Mouse (Mus musculus) kidney, postnatal 0 days (tissue): ENCODE measurements around the gene Tmigd1. TPM values are rescaled to one million over a fixed set of nuclear protein-coding genes. Genes with fewer than 3 reads are reported as not detected.

Source experiments
- ATAC-seq: fragments of 200-750 bp; cut with Nextera tagmentation; replicated peaks from 2 replicates; pipeline ENCODE4 v1.8.0; 2017; ENCODE audit warnings: low read depth, moderate number of reproducible peaks, moderate TSS enrichment, moderate library complexity; ENCODE audit not compliant: low FRiP score
- DNase-seq: peaks from one replicate; pipeline ENCODE4 v3.0.0-alpha.2; 2016; ENCODE audit warnings: low spot score
- H3K27ac ChIP-seq: fragments of 300-500 bp; sonication (generic); 2 replicates; pipeline ENCODE4 v1.5.1; 2014; ENCODE audit warnings: mild to moderate bottlenecking
- H3K27me3 ChIP-seq: fragments of 300-500 bp; sonication (generic); 2 replicates; pipeline ENCODE4 v1.6.1; 2014; ENCODE audit warnings: low read length, mixed read lengths; ENCODE audit not compliant: insufficient read depth
- H3K36me3 ChIP-seq: fragments of 300-500 bp; sonication (generic); 2 replicates; pipeline ENCODE4 v1.6.1; 2014; ENCODE audit warnings: low read length, mixed read lengths; ENCODE audit not compliant: insufficient read depth
- H3K4me1 ChIP-seq: fragments of 300-500 bp; sonication (generic); replicated peaks from 2 replicates; pipeline ENCODE4 v1.6.1; 2014; ENCODE audit warnings: antibody characterized with exemption, low read length, mixed read lengths; ENCODE audit not compliant: insufficient read depth
- H3K4me2 ChIP-seq: fragments of 300-500 bp; sonication (generic); 2 replicates; pipeline ENCODE4 v1.6.1; 2014; ENCODE audit warnings: mild to moderate bottlenecking, low read length, moderate library complexity, mixed read lengths
- H3K4me3 ChIP-seq: fragments of 300-500 bp; sonication (generic); replicated peaks from 2 replicates; pipeline ENCODE4 v1.5.1; 2014; ENCODE audit warnings: low read depth, low read length
- H3K9ac ChIP-seq: fragments of 300-500 bp; sonication (generic); 2 replicates; pipeline ENCODE4 v1.6.1; 2014; ENCODE audit warnings: low read depth, low read length
- H3K9me3 ChIP-seq: fragments of 300-500 bp; sonication (generic); replicated peaks from 2 replicates; pipeline ENCODE4 v1.6.1; 2016; ENCODE audit warnings: low read length, inconsistent platforms, mixed read lengths
- CTCF ChIP-seq: IDR thresholded peaks from 2 replicates; pipeline ENCODE4 v1.5.1; 2016; ENCODE audit warnings: antibody characterized with exemption, low read depth, mild to moderate bottlenecking, moderate library complexity
- WGBS: fragments of 180-500 bp; shearing (Covaris S2); extraction: QIAGEN DNeasy Blood & Tissue Kit; methylation state at CpG from one replicate; pipeline ENCODE4 v1.1.7; 2014; 5-methylcytosine and 5-hydroxymethylcytosine counted together
- polyA plus RNA-seq: library from polyadenylated mRNA; unstranded; fragments of >200 nt; fragmentation: Nextera tagmentation; extraction: Ambion mirVana; gene quantifications from 2 replicates; pipeline ENCODE4 v1.2.1, GENCODE M21; 2015

The Tmigd1 gene
- 22.6 and 25.5 TPM in 2 replicates for polyA plus RNA-seq

DNA sequence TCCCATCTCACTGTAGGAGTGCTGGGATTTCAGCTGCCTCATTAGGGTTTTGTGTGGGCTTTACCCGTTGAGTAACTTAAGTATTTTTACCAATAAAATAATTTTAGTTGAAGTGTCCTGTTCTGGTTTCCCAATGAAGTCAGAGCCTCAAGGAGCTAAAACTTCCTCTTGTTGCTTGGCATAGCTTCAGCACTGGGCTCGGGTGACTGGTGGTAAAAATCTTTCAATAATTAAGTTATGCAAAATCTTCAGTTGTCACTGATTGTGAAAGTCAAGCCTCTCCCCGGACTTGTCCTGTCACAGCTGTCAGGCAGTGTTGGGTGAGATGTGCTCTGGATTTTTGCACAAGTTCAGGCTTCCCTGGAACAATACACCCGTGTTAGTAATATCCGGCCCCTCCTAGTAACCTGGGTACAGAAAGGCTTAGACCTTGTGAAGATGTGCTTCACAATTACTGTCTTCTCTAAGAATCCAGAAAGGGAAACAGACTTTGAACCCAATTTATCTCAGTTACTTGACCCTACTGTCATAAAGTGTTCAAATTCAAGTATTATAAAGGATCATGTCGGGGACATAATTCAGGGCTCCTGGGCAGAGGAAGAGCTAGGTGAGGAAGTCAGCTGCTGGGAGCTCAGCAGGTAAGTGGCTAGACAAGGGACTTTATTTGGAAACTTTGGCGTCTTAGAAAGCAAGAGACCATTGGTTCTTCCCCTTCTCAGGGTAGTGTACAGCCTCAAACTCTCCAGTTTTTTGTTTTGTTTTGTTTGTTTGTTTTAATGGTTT, at the start of gene Tmigd1:
Gene Tmigd1 (plus strand): TSS at position 581 of the 783 bp plus-strand sequence.
- no peak within 1 kb of the TSS for H3K4me2 ChIP-seq
- no peak within 1 kb of the TSS for H3K4me3 ChIP-seq
- ATAC-seq (no peak), DNase-seq (no peak)
- 76% methylated on average over 7 of the region's 7 CpGs for WGBS
- no peak within 1 kb of the TSS for H3K9ac ChIP-seq
- no peaks in the 10 kb centered on the region for H3K9me3 ChIP-seq
- H3K4me1 ChIP-seq: peaks cover 15% of the 10 kb centered on the region
- no peaks in the 10 kb centered on the region for H3K36me3 ChIP-seq
- H3K27me3 ChIP-seq: no peaks in the 10 kb centered on the region
- TF ChIP-seq CTCF: no peak
- H3K27ac ChIP-seq: no peak within 1 kb of the TSS

DNA sequence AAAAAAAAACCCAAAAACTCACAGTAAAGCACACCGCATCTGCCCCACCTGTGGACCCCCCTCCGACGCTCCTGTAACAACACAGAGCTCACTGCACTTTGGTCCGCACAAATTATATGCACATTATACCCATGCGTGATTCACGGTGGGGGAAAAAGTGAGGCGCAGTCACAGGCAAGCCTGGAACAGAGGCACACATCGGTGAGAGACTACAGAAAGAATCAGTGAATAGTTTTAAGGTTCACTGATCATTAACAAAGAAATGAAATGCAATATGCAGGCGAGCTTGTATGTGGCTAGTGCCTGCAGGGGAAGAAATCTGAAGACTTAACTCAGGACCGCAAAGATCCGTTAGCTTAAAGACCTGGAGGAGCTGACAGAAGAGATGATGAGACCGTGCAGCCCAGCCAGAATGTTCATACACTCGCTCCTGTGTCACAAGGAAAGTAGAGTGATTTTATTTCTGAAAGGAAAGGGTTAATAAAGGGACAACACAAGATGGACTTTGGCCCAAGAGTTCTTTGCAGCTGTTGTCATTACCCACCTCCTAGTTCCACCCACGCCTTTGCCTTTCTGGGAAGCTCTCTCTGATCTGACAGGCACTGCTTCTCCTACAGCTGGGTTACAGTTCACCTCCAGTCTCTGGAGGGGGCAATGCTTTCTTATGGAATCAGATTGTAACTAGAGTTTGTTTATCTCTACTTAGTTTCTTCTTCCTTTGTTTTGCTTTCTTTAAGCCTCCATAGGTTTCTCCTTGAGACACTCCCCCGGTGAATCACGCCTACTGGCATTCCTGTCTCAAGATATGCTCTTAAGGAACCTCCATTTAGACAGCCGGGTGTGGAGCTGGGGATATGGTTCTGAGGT, 47.3 kb upstream of the Tmigd1 start:
- Histone ChIP-seq H3K9me3 (no peaks in the 10 kb centered on the region), H3K4me1 (0 out of 2 replicates have a peak, but pooled peaks cover 3% of the 10 kb centered on the region), H3K9ac (no peak overlapping the region), H3K27ac (peak overlapping the region; percentile 75), H3K36me3 (no peaks in the 10 kb centered on the region), H3K4me2 (peak overlapping the region; percentile 40), H3K27me3 (no peaks in the 10 kb centered on the region), H3K4me3 (no peak overlapping the region)
- DNase-seq (peak; percentile 92), ATAC-seq (peak; percentile 89)
- WGBS: 32% methylated on average over 17 of the region's 17 CpGs
- peak; percentile 12; the same call in 1 of the 2 replicates for TF ChIP-seq CTCF

DNA sequence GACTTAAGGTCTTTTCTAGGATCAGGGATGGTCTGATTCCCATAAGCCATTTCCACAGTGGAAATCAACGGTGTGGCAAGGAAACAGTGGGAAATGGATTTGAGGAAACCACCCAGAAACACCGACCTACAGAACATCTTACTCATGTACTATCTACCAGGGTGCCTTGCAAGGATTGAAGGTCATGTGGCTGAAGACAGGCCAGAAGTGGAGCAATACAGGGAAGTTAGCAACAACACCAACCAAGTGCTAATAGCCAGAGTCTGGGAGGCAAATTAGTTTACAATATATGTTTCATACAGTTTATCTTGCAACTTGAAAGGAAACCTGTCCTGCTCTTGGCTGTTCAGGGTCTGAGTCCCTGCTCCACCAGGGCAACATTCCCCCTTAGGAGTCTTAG, 45.4 kb upstream of the Tmigd1 start:
- Histone ChIP-seq H3K4me1 (0 out of 2 replicates have a peak, but pooled peaks cover 3% of the 10 kb centered on the region), H3K27me3 (no peaks in the 10 kb centered on the region), H3K9ac (no peak overlapping the region), H3K9me3 (no peaks in the 10 kb centered on the region), H3K4me3 (no peak overlapping the region), H3K27ac (no peak overlapping the region), H3K4me2 (no peak overlapping the region), H3K36me3 (no peaks in the 10 kb centered on the region)
- TF ChIP-seq CTCF: no peak
- WGBS: 83% methylated on average over 2 of the region's 2 CpGs
- DNase-seq (no peak), ATAC-seq (no peak)

DNA sequence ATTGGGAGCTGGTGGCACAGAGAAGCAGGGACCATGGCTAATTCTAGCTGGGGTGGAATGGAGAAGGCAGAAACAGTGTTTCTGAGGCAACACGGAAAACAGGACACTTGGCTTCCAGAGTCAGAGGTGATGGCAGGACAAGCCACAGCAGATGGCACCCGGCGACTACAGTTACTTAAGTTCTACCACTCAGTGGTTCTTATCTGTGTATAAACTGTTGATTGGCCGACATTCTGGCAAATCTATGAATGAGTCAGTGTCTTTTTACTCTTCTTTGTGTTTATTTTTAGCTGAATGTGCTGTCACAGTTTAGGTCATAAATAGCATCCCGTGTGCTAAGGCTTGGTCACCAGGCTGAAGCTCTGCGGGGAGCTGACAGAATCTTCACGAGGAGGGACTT, 44.8 kb upstream of the Tmigd1 start:
- no peak overlapping the region for H3K9ac ChIP-seq
- 73% methylated on average over 7 of the region's 7 CpGs for WGBS
- 0 out of 2 replicates have a peak, but pooled peaks cover 3% of the 10 kb centered on the region for H3K4me1 ChIP-seq
- TF ChIP-seq CTCF: no peak
- DNase-seq (no peak), ATAC-seq (no peak)
- H3K4me2 ChIP-seq: no peak overlapping the region
- H3K36me3 ChIP-seq: no peaks in the 10 kb centered on the region
- no peaks in the 10 kb centered on the region for H3K27me3 ChIP-seq
- H3K4me3 ChIP-seq: no peak overlapping the region
- H3K9me3 ChIP-seq: no peaks in the 10 kb centered on the region
- no peak overlapping the region for H3K27ac ChIP-seq

DNA sequence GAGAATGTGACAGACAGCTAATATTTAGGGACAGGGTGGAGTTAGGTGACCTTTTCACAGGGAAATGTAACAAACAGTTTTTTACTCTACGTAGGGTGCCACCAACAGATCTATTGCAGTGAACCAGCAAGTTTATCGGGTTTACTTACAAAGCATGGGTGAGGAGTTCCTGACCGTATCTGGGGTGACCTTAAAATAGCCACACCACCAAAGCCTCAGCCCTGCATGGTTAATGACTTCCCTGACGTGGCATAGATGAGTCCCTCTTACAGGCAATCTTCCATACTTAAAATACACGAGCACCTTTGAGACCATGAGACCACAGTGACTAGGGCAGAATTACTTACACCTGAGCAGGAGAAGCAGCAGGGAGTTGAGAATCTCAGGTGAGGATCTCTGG, 43.2 kb upstream of the Tmigd1 start:
- 41% methylated on average over 5 of the region's 5 CpGs for WGBS
- no peaks in the 10 kb centered on the region for H3K9me3 ChIP-seq
- H3K9ac ChIP-seq: no peak overlapping the region
- no peaks in the 10 kb centered on the region for H3K27me3 ChIP-seq
- no peak overlapping the region for H3K4me3 ChIP-seq
- H3K4me1 ChIP-seq: 0 out of 2 replicates have a peak, but pooled peaks cover 3% of the 10 kb centered on the region
- no peaks in the 10 kb centered on the region for H3K36me3 ChIP-seq
- H3K4me2 ChIP-seq: no peak overlapping the region
- ATAC-seq (no peak), DNase-seq (no peak)
- H3K27ac ChIP-seq: no peak overlapping the region
- no peak for TF ChIP-seq CTCF

DNA sequence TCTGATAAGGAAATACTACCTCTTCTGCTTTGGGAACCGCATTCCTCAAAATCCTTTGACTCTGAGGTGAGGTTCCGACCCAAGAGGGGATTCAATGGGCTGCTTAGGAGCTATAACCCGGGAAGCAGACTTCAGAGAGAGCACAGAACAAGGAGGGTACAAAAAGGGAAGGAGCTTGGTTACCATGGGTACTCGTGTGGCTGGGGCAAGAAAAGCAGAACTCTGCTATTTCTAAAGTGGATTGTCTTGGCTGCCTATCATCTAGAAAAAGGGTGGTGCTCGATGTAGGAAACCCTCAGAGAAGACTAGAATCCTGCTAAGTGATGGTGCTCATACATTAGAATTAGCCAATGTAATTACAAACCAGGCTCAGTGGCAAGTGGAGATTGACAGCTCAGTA, 42.7 kb upstream of the Tmigd1 start:
- Histone ChIP-seq H3K4me1 (0 out of 2 replicates have a peak, but pooled peaks cover 3% of the 10 kb centered on the region), H3K27me3 (no peaks in the 10 kb centered on the region), H3K9me3 (no peaks in the 10 kb centered on the region), H3K4me3 (no peak overlapping the region), H3K4me2 (no peak overlapping the region), H3K9ac (no peak overlapping the region), H3K27ac (no peak overlapping the region), H3K36me3 (no peaks in the 10 kb centered on the region)
- TF ChIP-seq CTCF: no peak
- ATAC-seq: no peak
- whole genome bisulfite sequencing: 73% methylated on average over 5 of the region's 5 CpGs
- DNase-seq: no peak
